Mouse (Mus musculus) CD4-positive naive resting alpha-beta T cell, adult 57 days (primary cell): ENCODE data around the gene Add2. TPM values are rescaled to one million over a fixed set of nuclear protein-coding genes. Genes with fewer than 3 reads are reported as not detected.

Source experiments
- total RNA-seq: library from RNA; stranded (reverse); gene quantifications from one replicate; pipeline ENCODE4 v1.2.4, GENCODE M21; 2023

The Add2 gene
- total RNA-seq: 0.74 TPM

GRCm38 (mm10) chr6:86028601-86029322 is at the start of gene Add2:
Gene Add2, plus strand, starts transcription at chr6:86028681.

GRCm38 (mm10) chr6:86015871-86016270 is 12.6 kb upstream of the Add2 start, which contains the start of gene Figla:
Gene Figla, plus strand, starts transcription at chr6:86016171.

Other genes with a start within 250 kb of the Add2 start
- gene Nat8f6, start 207.7 kb upstream of the Add2 start, total RNA-seq: not detected
- gene Nat8f5, start 207.7 kb upstream of the Add2 start, total RNA-seq: not detected
- not detected for gene Nat8, start 196.6 kb upstream of the Add2 start, total RNA-seq
- gene Nat8f2, start 159.5 kb upstream of the Add2 start, total RNA-seq: 0.71 TPM
- gene Nat8f4, start 123.8 kb upstream of the Add2 start, total RNA-seq: 6.1 TPM
- 24.2 TPM for gene Tprkb, start 116.8 kb upstream of the Add2 start, total RNA-seq
- 1.2 TPM for gene Nat8f1, start 113.0 kb upstream of the Add2 start, total RNA-seq
- 291 TPM for gene Dusp11, start 67.0 kb upstream of the Add2 start, total RNA-seq
- gene Figla, start 12.5 kb upstream of the Add2 start, total RNA-seq: not detected
- gene Tgfa, start 166.5 kb downstream of the Add2 start, total RNA-seq: not detected